Mouse (Mus musculus) bone marrow macrophage, adult 2 months (primary cell): ENCODE measurements around the gene Col23a1.

ENCODE experiments used
- CTCF ChIP-seq: IDR thresholded peaks from 2 replicates; pipeline ENCODE4 v1.5.1; 2012; ENCODE audit warnings: low read depth, mild to moderate bottlenecking, low read length, moderate library complexity
- POLR2A ChIP-seq: IDR thresholded peaks from 2 replicates; pipeline ENCODE4 v1.6.1; 2012; ENCODE audit warnings: mild to moderate bottlenecking, low read depth, low read length, borderline replicate concordance

- TF ChIP-seq CTCF (no peak), POLR2A (no peak)
These were observed 180.8 kb downstream of the Col23a1 start for GRCm38 (mm10) chr11:51470383-51471144.
